Mouse (Mus musculus) liver, embryonic 14.5 days (tissue): ENCODE results near the gene Stx1a. TPM values are rescaled to one million over a fixed set of nuclear protein-coding genes. Genes with fewer than 3 reads are reported as not detected.
A peak's percentile ranks its signal among the peaks of the same experiment; 100 is the strongest.
"Not testable (repeated sequence)": the region's sequence is repeated elsewhere in the genome, so short reads cannot be mapped to it uniquely, and the experiment has no call there.

Experiments
- ATAC-seq: fragments of 200-750 bp; cut with Nextera tagmentation; 2 replicates; pipeline ENCODE4 v1.8.0; 2017; ENCODE audit warnings: moderate number of reproducible peaks, mild to moderate bottlenecking, moderate library complexity; ENCODE audit not compliant: insufficient read depth
- DNase-seq, 3 experiments: peaks; one replicate each; pipeline ENCODE4 v3.0.0-alpha.2; 2012 to 2013; ENCODE audit warnings: low read depth in 3 of 3, low spot score in 3 of 3
- H3K27ac ChIP-seq: fragments of 300-500 bp; sonication (generic); 2 replicates; pipeline ENCODE4 v1.5.1; 2014; ENCODE audit warnings: moderate library complexity, mild to moderate bottlenecking, control low read depth, inconsistent platforms
- H3K27me3 ChIP-seq: fragments of 300-500 bp; sonication (generic); 2 replicates; pipeline ENCODE4 v1.6.1; 2014; ENCODE audit warnings: mild to moderate bottlenecking, low read length, moderate library complexity; ENCODE audit not compliant: control insufficient read depth, insufficient read depth
- H3K36me3 ChIP-seq: fragments of 300-500 bp; sonication (generic); replicated peaks from 2 replicates; pipeline ENCODE4 v1.6.1; 2014; ENCODE audit warnings: low read depth; ENCODE audit not compliant: control insufficient read depth, insufficient read depth
- H3K4me1 ChIP-seq, 2 experiments: fragments of 200-500 bp in 1 of 2; fragments of 300-500 bp in 1 of 2; sonication (generic) in 1 of 2; replicated peaks; 2 replicates each; pipeline ENCODE4 v1.6.1; 2012 to 2014; ENCODE audit warnings: antibody characterized with exemption in 1 of 2, inconsistent platforms in 1 of 2, low read length in 1 of 2; ENCODE audit not compliant: control insufficient read depth in 2 of 2, insufficient read depth in 2 of 2
- H3K4me2 ChIP-seq: fragments of 300-500 bp; sonication (generic); 2 replicates; pipeline ENCODE4 v1.6.1; 2014; ENCODE audit warnings: low read depth, mild to moderate bottlenecking, control low read depth, moderate library complexity
- H3K4me3 ChIP-seq, 2 experiments: fragments of 200-500 bp in 1 of 2; fragments of 300-500 bp in 1 of 2; sonication (generic) in 1 of 2; 2 replicates each; pipeline ENCODE4 v1.5.1; 2012 to 2014; ENCODE audit warnings: low read depth in 2 of 2, low read length in 2 of 2, mild to moderate bottlenecking in 2 of 2, control low read depth in 1 of 2, inconsistent platforms in 1 of 2, moderate library complexity in 1 of 2; ENCODE audit not compliant: insufficient read depth in 1 of 2
- H3K9ac ChIP-seq: fragments of 300-500 bp; sonication (generic); replicated peaks from 2 replicates; pipeline ENCODE4 v1.6.1; 2014; ENCODE audit warnings: mild to moderate bottlenecking, control low read depth, moderate library complexity
- H3K9me3 ChIP-seq: fragments of 300-500 bp; sonication (generic); 2 replicates; pipeline ENCODE4 v1.6.1; 2016; ENCODE audit warnings: low read length, mixed read lengths; ENCODE audit not compliant: control insufficient read depth
- CTCF ChIP-seq: IDR thresholded peaks from 2 replicates; pipeline ENCODE4 v1.5.1; 2016; ENCODE audit warnings: antibody characterized with exemption, low read depth, control low read depth
- EP300 ChIP-seq: IDR thresholded peaks from 2 replicates; pipeline ENCODE4 v1.6.1; 2016; ENCODE audit warnings: antibody characterized with exemption, low read depth
- WGBS: fragments of 180-500 bp; shearing (Covaris S2); extraction: QIAGEN DNeasy Blood & Tissue Kit; methylation state at CpG from one replicate; pipeline ENCODE4 v1.1.7; 2014; ENCODE audit not compliant: insufficient replicate concordance; 5-methylcytosine and 5-hydroxymethylcytosine counted together
- polyA plus RNA-seq, 2 experiments: library from polyadenylated mRNA; depleted of rRNA in 1 of 2; stranded (reverse) in 1 of 2; unstranded in 1 of 2; fragments of >200 nt; fragmentation: Nextera tagmentation in 1 of 2; extraction: Ambion mirVana in 1 of 2; gene quantifications; 2 replicates each; pipeline versions ENCODE4 v1.2.1 to v1.2.3; 2012 to 2014

The Stx1a gene
- polyA plus RNA-seq, 2 experiments: 0.72 to 2.3 TPM

DNA sequence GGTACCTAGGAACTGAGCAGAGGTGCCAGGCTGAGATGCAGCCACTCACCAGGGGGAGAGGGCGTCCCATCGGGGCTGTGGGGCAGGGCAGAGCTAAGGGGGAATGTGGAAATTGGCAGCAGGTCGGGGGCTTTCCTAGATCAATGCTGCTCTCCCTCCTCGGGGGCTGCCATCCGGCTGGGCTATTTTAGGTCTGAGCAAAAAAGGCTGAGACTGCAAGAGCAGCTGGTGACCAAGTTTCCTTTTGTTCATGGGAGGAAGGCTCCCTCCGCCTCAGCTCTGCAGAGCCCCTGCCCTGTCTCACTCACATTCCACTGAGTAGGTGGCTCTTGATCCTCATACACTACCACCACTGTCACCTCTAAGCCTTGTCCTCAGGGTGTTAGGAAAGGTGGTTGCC is 16.8 kb downstream of the Stx1a start:
- no peaks in the 10 kb centered on the region for H3K36me3 ChIP-seq
- no peak for DNase-seq
- no peak overlapping the region for H3K4me3 ChIP-seq
- H3K9ac ChIP-seq: no peak overlapping the region
- H3K4me1 ChIP-seq: peaks cover 5 to 26% of the 10 kb centered on the region in 2 experiments
- WGBS: 37% methylated on average over 6 of the region's 6 CpGs
- H3K9me3 ChIP-seq: no peaks in the 10 kb centered on the region
- peak overlapping the region; percentile 12; the same call in 1 of the 2 replicates for H3K4me2 ChIP-seq
- no peak for ATAC-seq
- TF ChIP-seq EP300 (no peak), CTCF (no peak)
- H3K27ac ChIP-seq: no peak overlapping the region
- no peaks in the 10 kb centered on the region for H3K27me3 ChIP-seq

DNA sequence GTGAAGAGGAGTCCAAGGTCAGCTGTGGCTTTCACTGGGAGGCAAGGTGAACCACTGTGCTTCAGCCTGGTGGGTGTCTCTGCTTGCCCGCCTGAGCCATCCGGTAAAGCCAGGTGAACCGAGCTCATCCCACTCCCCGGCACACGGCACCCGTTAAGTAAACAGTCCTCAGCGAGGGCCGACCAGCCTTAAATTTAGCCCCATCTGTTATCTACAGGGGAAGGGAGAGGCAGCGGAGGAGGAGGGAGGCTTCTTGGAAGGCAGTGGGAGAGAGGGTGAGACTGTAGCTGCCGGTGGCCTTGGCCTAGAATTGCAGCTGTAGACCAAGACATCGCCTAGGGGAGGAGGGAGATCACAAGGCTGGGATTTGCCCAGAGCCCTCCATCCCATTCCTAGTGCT is 17.5 kb downstream of the Stx1a start:
- Histone ChIP-seq H3K27ac (no peak overlapping the region), H3K27me3 (no peaks in the 10 kb centered on the region), H3K36me3 (no peaks in the 10 kb centered on the region), H3K9ac (no peak overlapping the region), H3K4me1 (peaks cover 5 to 26% of the 10 kb centered on the region in 2 experiments), H3K4me2 (no peak overlapping the region), H3K4me3 (no peak overlapping the region), H3K9me3 (no peaks in the 10 kb centered on the region)
- ATAC-seq (no peak), DNase-seq (no peak)
- TF ChIP-seq EP300 (no peak), CTCF (no peak)
- WGBS: 27% methylated on average over 11 of the region's 11 CpGs

DNA sequence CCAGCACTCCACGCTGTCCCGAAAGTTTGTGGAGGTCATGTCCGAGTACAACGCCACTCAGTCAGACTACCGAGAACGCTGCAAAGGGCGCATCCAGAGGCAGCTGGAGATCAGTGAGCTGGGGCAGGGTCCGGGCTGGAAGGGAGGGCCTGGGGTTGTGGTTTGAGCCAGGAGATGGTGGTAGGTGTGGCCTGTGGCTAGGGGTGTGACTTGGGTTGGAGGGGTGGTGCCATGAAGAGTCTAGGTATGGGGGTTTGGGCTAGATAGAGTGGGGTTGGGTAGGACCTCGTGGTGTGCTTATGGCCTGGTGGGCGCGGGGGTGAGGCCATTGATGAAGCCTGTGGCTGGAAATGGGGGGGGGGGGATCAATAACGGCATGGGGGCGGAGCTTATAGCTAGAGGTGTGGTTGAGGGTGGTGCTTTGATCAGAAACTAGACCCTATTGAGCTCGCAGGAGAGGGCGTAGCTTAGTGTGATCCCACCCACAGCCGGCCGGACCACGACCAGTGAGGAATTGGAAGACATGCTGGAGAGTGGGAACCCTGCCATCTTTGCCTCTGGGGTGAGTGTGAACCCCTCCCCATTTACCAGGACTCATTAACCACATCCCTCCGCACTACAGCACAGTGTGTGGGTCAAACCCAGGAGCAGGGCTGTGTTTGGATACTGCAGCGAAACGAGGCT is 19.0 kb downstream of the Stx1a start:
- peaks cover 5 to 24% of the 10 kb centered on the region in 2 experiments for H3K4me1 ChIP-seq
- no peak overlapping the region; the same call in 1 of the 2 replicates for H3K9ac ChIP-seq
- no peaks in the 10 kb centered on the region for H3K9me3 ChIP-seq
- H3K4me2 ChIP-seq: peak overlapping the region; percentile 57
- ATAC-seq (peak; percentile 71; the same call in 1 of the 2 replicates), DNase-seq (no peak)
- WGBS: 34% methylated on average over 21 of the region's 21 CpGs
- no peak overlapping the region for H3K27ac ChIP-seq
- TF ChIP-seq EP300: no peak
- no peak for TF ChIP-seq CTCF
- H3K36me3 ChIP-seq: no peaks in the 10 kb centered on the region
- peak overlapping the region; percentile 17 to 27 for H3K4me3 ChIP-seq
- H3K27me3 ChIP-seq: no peaks in the 10 kb centered on the region

DNA sequence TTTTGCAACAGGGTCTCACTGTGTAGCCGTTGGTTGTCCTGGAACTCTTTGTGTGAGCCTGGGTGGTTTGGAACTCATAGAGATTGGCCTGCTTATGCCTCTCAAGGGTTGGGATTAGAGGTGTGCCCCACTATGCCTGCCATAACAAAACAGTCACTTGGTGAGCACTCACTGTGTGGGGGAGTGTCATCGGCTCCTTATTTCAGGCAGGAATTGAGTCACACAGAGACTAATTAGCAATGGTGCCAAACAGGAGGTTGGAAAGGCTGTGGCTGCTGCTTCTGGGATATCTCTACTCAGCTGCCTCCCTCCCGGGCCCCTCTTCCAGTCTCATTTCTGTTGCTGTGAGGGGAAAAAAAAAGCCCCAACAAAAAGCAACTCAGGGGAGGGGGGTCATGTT is 21.3 kb downstream of the Stx1a start:
- Histone ChIP-seq H3K36me3 (no peaks in the 10 kb centered on the region), H3K9ac (no peak overlapping the region), H3K4me3 (no peak overlapping the region), H3K4me1 (peaks cover 5 to 21% of the 10 kb centered on the region in 2 experiments), H3K27ac (no peak overlapping the region), H3K4me2 (no peak overlapping the region), H3K27me3 (no peaks in the 10 kb centered on the region), H3K9me3 (no peaks in the 10 kb centered on the region)
- TF ChIP-seq EP300 (no peak), CTCF (no peak)
- DNase-seq (no peak), ATAC-seq (no peak)
- 69% methylated on average over 3 of the region's 3 CpGs for WGBS

DNA sequence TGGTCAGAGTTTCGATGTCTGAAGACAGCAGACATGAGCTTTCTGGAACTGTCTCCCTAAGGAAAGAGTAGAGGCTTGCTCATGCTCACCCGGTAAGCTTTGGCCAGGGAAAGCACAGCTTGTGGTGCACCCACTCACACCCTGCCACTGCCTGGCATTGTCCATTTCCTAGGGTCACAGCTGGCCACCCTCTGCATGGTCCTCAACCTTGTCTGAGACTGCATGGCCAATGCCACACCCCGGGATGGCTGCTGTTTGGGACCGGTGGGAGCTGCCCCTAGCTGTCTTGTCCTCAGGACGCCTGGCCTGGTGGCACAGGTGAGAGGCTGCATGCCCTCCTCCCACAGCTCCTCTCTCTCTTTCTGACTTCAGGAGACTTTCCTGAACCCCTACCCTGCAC is 25.3 kb downstream of the Stx1a start:
- no peak for ATAC-seq
- Histone ChIP-seq H3K27me3 (no peaks in the 10 kb centered on the region), H3K4me2 (no peak overlapping the region), H3K4me1 (no peaks in the 10 kb centered on the region), H3K36me3 (no peaks in the 10 kb centered on the region), H3K4me3 (no peak overlapping the region), H3K9ac (no peak overlapping the region), H3K9me3 (no peaks in the 10 kb centered on the region), H3K27ac (no peak overlapping the region)
- no peak for DNase-seq
- TF ChIP-seq CTCF: no peak
- WGBS: 74% methylated on average over 5 of the region's 5 CpGs

DNA sequence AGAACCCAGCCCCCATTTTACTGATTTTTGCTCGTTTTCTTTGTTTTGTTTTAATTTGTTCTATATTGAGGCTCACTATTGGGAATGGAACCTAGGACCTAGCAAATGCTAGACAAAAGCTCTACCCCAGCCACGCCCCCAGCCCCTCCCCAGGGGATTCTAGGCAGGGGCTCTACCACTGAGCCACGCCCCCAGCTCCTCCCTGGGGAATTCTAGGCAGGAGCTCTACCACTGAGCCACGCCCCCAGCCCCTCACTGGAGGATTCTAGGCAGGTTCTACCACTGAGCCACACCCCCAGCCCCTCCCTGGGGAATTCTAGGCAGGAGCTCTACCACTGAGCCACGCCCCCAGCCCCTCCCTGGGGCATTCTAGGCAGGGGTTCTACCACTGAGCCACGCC is 26.0 kb downstream of the Stx1a start:
- not testable (repeated sequence) for H3K36me3 ChIP-seq, H3K4me2 ChIP-seq, H3K27me3 ChIP-seq, DNase-seq, H3K4me1 ChIP-seq, H3K4me3 ChIP-seq, H3K9me3 ChIP-seq, H3K9ac ChIP-seq, H3K27ac ChIP-seq, ATAC-seq
- WGBS: 69% methylated on average over 6 of the region's 6 CpGs
